Mouse (Mus musculus): ENCODE measurements at regions not wholly inside any gene's neighbourhood (a gene's known extent, or its start where the extent isn't known, plus 50 kb on each side); places are given as distances from the start of the nearest gene placed in this dataset.

DNA sequence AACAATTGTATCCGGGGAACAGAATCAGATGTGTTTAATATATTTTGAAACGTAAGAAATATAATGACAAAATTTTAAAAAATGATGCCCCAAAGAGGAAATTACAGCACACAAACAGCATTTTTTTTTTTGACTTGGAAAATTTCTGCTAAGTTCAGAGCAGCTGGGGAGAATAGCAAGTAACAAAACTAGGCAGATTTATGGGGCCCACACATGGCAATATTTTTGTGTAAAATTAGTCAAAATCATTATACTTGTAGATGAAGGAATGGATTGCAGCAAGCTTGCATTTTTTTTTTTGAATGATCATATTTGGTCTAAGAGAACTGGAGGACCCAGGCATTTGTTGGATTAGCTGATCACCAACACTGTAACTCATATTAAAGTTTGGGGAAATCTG lies 189.4 kb downstream of the Map2k6 start:
- H3K27me3 ChIP-seq (ENCODE audit: control insufficient read depth, insufficient read depth, low read length) = no peaks in the 10 kb centered on the region
- H3K36me3 ChIP-seq (ENCODE audit: control insufficient read depth, insufficient read depth, low read length) = no peaks in the 10 kb centered on the region
- ATAC-seq (ENCODE audit: low FRiP score, low TSS enrichment) (no peak), DNase-seq (ENCODE audit: low spot score) (no peak)
- H3K9ac ChIP-seq (ENCODE audit: low read length) = no peak overlapping the region
- no peak overlapping the region for H3K4me3 ChIP-seq (ENCODE audit: low read depth, low read length)
- no peaks in the 10 kb centered on the region for H3K9me3 ChIP-seq (ENCODE audit: control insufficient read depth, low read length)
- no peak overlapping the region for H3K27ac ChIP-seq (replicated peaks)
- TF ChIP-seq CTCF (IDR thresholded peaks at IDR 0.05; ENCODE audit: low read depth) = no peak
- no peak for TF ChIP-seq EP300 (optimal IDR thresholded peaks at IDR 0.05)
- H3K4me1 ChIP-seq (replicated peaks; ENCODE audit: control insufficient read depth, insufficient read depth) = no peaks in the 10 kb centered on the region
- 66% methylated on average over 2 of the region's 2 CpGs for WGBS
- H3K4me2 ChIP-seq (replicated peaks; ENCODE audit: low read depth) = no peak overlapping the region

DNA sequence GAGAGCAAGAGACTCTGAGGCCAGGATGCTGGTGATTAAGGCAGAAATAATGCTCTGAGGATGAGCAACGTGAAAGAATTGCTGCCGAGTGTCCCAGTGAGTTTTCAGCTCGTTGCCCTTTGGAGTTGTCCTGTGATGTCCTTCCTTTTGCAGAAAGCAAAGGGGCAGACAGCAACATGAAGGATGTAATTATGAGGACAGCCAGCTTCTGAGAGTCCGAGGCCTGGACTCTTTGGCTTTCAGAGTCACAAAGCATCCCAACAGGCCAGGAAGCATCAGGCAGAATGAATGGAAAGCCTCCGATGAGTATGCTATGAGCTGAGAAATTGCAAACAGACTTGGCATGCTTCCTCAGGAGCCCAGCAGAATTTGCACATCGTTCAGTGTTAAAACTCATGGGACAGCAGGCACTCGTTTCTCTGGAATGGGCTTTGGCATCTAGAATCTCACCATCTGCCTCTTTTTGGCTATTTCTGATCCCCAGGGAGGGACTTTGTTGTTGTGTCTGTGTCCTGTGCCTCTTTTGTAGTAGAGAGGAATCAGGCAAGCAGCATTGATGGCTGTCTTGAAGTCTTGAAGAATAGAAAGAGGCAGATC lies 196.4 kb downstream of the Map2k6 start:
- ATAC-seq (ENCODE audit: low FRiP score, low TSS enrichment) (no peak), DNase-seq (ENCODE audit: low spot score) (no peak)

DNA sequence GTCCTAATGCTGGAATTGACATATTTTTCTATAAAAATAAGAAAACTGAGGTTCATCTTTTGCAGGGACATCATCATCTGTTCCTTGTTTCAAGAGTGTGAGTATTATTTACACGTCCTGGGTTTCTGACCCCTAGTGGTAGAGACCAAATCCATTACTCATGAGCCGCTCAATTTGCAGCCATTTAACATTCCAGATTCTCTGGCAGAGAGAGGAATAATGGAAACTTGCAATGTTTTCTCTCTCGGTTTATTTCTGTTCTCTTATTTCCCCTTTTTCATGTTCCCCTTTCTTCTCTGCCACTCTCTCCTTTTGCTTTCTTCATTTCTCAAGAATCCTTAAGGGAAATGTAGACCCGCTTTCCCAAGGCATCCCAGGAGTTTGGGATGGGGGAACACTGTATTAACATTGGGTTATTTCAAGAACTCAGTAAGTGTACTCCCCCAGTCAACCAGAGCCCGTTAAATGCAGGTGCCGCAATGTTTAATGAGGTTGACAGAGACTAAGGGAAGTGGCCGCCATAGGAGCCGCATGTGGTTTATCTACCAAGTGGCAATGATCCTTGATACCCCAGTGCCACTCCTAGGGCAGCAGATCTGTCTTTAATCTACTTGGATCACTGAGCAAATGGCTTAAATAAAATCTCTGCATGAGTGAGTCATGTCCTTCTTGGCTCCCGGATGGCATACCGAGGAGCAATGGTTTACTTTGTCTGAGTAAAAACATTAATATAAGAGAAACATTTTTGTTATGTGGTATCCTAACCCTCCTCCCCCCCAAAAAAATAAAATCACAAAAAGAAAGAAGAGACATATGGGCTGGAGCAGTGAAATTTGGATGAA lies 206.3 kb downstream of the Map2k6 start:
- ATAC-seq (ENCODE audit: low FRiP score, low TSS enrichment) = no peak
- WGBS = 69% methylated on average over 10 of the region's 10 CpGs

More for the DNA sequence above, 196.4 kb downstream of the Map2k6 start:
- Histone ChIP-seq H3K4me2 (replicated peaks; ENCODE audit: low read depth) (no peak overlapping the region), H3K4me1 (replicated peaks; ENCODE audit: control insufficient read depth, insufficient read depth) (no peaks in the 10 kb centered on the region), H3K27me3 (ENCODE audit: control insufficient read depth, insufficient read depth, low read length) (no peaks in the 10 kb centered on the region), H3K9me3 (ENCODE audit: control insufficient read depth, low read length) (no peaks in the 10 kb centered on the region), H3K4me3 (ENCODE audit: low read depth, low read length) (no peak overlapping the region), H3K9ac (ENCODE audit: low read length) (no peak overlapping the region), H3K36me3 (ENCODE audit: control insufficient read depth, insufficient read depth, low read length) (no peaks in the 10 kb centered on the region), H3K27ac (replicated peaks) (no peak overlapping the region)
- TF ChIP-seq EP300 (optimal IDR thresholded peaks at IDR 0.05) (no peak), CTCF (IDR thresholded peaks at IDR 0.05; ENCODE audit: low read depth) (no peak)
- WGBS = 70% methylated on average over 7 of the region's 7 CpGs

GRCm38 (mm10) chr11:110609276-110609675 lies 210.4 kb downstream of the Map2k6 start:
- DNase-seq (ENCODE audit: low spot score) (no peak), ATAC-seq (ENCODE audit: low FRiP score, low TSS enrichment) (no peak)
- H3K27me3 ChIP-seq (ENCODE audit: control insufficient read depth, insufficient read depth, low read length) = no peaks in the 10 kb centered on the region
- H3K4me3 ChIP-seq (ENCODE audit: low read depth, low read length) = no peak overlapping the region
- WGBS = 89% methylated on average over 2 of the region's 2 CpGs
- H3K4me2 ChIP-seq (replicated peaks; ENCODE audit: low read depth) = no peak overlapping the region
- no peak overlapping the region for H3K27ac ChIP-seq (replicated peaks)
- no peak for TF ChIP-seq EP300 (optimal IDR thresholded peaks at IDR 0.05)
- TF ChIP-seq CTCF (IDR thresholded peaks at IDR 0.05; ENCODE audit: low read depth) = no peak
- H3K36me3 ChIP-seq (ENCODE audit: control insufficient read depth, insufficient read depth, low read length) = no peaks in the 10 kb centered on the region
- no peaks in the 10 kb centered on the region for H3K9me3 ChIP-seq (ENCODE audit: control insufficient read depth, low read length)
- H3K9ac ChIP-seq (ENCODE audit: low read length) = no peak overlapping the region
- H3K4me1 ChIP-seq (replicated peaks; ENCODE audit: control insufficient read depth, insufficient read depth) = no peaks in the 10 kb centered on the region

More for the DNA sequence above, 206.3 kb downstream of the Map2k6 start:
- Histone ChIP-seq H3K4me3 (ENCODE audit: low read depth, low read length) (no peak overlapping the region), H3K36me3 (ENCODE audit: control insufficient read depth, insufficient read depth, low read length) (no peaks in the 10 kb centered on the region), H3K27me3 (ENCODE audit: control insufficient read depth, insufficient read depth, low read length) (no peaks in the 10 kb centered on the region), H3K27ac (replicated peaks) (no peak overlapping the region), H3K9ac (ENCODE audit: low read length) (no peak overlapping the region), H3K4me2 (replicated peaks; ENCODE audit: low read depth) (no peak overlapping the region), H3K9me3 (ENCODE audit: control insufficient read depth, low read length) (no peaks in the 10 kb centered on the region), H3K4me1 (replicated peaks; ENCODE audit: control insufficient read depth, insufficient read depth) (no peaks in the 10 kb centered on the region)
- DNase-seq (ENCODE audit: low spot score) = no peak
- peak; percentile 18 for TF ChIP-seq CTCF (IDR thresholded peaks at IDR 0.05; ENCODE audit: low read depth)
- TF ChIP-seq EP300 (optimal IDR thresholded peaks at IDR 0.05) = no peak

GRCm38 (mm10) chr11:110610831-110611230 lies 211.9 kb downstream of the Map2k6 start:
- H3K4me1 ChIP-seq (replicated peaks; ENCODE audit: control insufficient read depth, insufficient read depth) = no peaks in the 10 kb centered on the region
- no peaks in the 10 kb centered on the region for H3K9me3 ChIP-seq (ENCODE audit: control insufficient read depth, low read length)
- H3K27me3 ChIP-seq (ENCODE audit: control insufficient read depth, insufficient read depth, low read length) = no peaks in the 10 kb centered on the region
- no peak overlapping the region for H3K27ac ChIP-seq (replicated peaks)
- no peak for TF ChIP-seq CTCF (IDR thresholded peaks at IDR 0.05; ENCODE audit: low read depth)
- TF ChIP-seq EP300 (optimal IDR thresholded peaks at IDR 0.05) = no peak
- no peaks in the 10 kb centered on the region for H3K36me3 ChIP-seq (ENCODE audit: control insufficient read depth, insufficient read depth, low read length)
- no peak overlapping the region for H3K9ac ChIP-seq (ENCODE audit: low read length)
- no peak overlapping the region for H3K4me2 ChIP-seq (replicated peaks; ENCODE audit: low read depth)
- ATAC-seq (ENCODE audit: low FRiP score, low TSS enrichment) (no peak), DNase-seq (ENCODE audit: low spot score) (no peak)
- 75% methylated on average over 7 of the region's 7 CpGs for WGBS
- no peak overlapping the region for H3K4me3 ChIP-seq (ENCODE audit: low read depth, low read length)

GRCm38 (mm10) chr11:110632001-110632400 lies 233.1 kb downstream of the Map2k6 start:
- Histone ChIP-seq H3K27ac (replicated peaks) (no peak overlapping the region), H3K36me3 (ENCODE audit: control insufficient read depth, insufficient read depth, low read length) (no peaks in the 10 kb centered on the region), H3K9me3 (ENCODE audit: control insufficient read depth, low read length) (no peaks in the 10 kb centered on the region), H3K4me2 (replicated peaks; ENCODE audit: low read depth) (no peak overlapping the region), H3K4me1 (replicated peaks; ENCODE audit: control insufficient read depth, insufficient read depth) (no peaks in the 10 kb centered on the region; the same call in 1 of the 2 replicates), H3K9ac (ENCODE audit: low read length) (no peak overlapping the region), H3K4me3 (ENCODE audit: low read depth, low read length) (no peak overlapping the region), H3K27me3 (ENCODE audit: control insufficient read depth, insufficient read depth, low read length) (no peaks in the 10 kb centered on the region)
- TF ChIP-seq CTCF (IDR thresholded peaks at IDR 0.05; ENCODE audit: low read depth) (no peak), EP300 (optimal IDR thresholded peaks at IDR 0.05) (no peak)
- ATAC-seq (ENCODE audit: low FRiP score, low TSS enrichment) (no peak), DNase-seq (ENCODE audit: low spot score) (no peak)
- WGBS = 70% methylated on average over 6 of the region's 6 CpGs
